Mouse (Mus musculus): ENCODE results near the gene Lilr4b.
"Not testable (repeated sequence)": the region's sequence is repeated elsewhere in the genome, so short reads cannot be mapped to it uniquely, and the experiment has no call there.

Lilr4b gene

GRCm38 (mm10) chr10:51480397-51480796 is at the start of gene Lilr4b, which contains the start of gene Gm49339:
TSS of gene Lilr4b (plus strand) at chr10:51480632.
TSS of gene Gm49339 (plus strand) at chr10:51480612.
- not testable (repeated sequence) for DNase-seq

- no peak for DNase-seq
These were observed 47.5 kb upstream of the Lilr4b start for GRCm38 (mm10) chr10:51432940-51433339.

- no peak for DNase-seq
These were observed 44.7 kb upstream of the Lilr4b start for GRCm38 (mm10) chr10:51435684-51436083.

- DNase-seq, result no peak
These were observed 28.8 kb upstream of the Lilr4b start for GRCm38 (mm10) chr10:51451610-51452009.

- no peak for DNase-seq
These were observed 26.7 kb upstream of the Lilr4b start for GRCm38 (mm10) chr10:51453616-51454298.

GRCm38 (mm10) chr10:51454365-51454764 is 26.1 kb upstream of the Lilr4b start:
- DNase-seq, result no peak

GRCm38 (mm10) chr10:51455762-51456161 is 24.7 kb upstream of the Lilr4b start:
- DNase-seq, result no peak

- DNase-seq, result no peak
These were observed 24.1 kb upstream of the Lilr4b start for GRCm38 (mm10) chr10:51456369-51456768.

- DNase-seq, result not testable (repeated sequence)
These were observed 16.6 kb upstream of the Lilr4b start for GRCm38 (mm10) chr10:51463800-51464199.

GRCm38 (mm10) chr10:51490691-51491090 is 10.3 kb downstream of the Lilr4b start, which contains the start of gene Lilrb4a:
TSS of gene Lilrb4a (plus strand) at chr10:51490956.
- DNase-seq, result not testable (repeated sequence)

GRCm38 (mm10) chr10:51520021-51520420 is 39.6 kb downstream of the Lilr4b start:
- no peak for DNase-seq

GRCm38 (mm10) chr10:51521453-51521852 is 41.0 kb downstream of the Lilr4b start:
- no peak for DNase-seq

GRCm38 (mm10) chr10:51526090-51526489 is 45.7 kb downstream of the Lilr4b start:
- DNase-seq, result no peak

GRCm38 (mm10) chr10:51526633-51527032 is 46.2 kb downstream of the Lilr4b start:
- no peak for DNase-seq

- no peak for DNase-seq
These were observed 48.5 kb downstream of the Lilr4b start for GRCm38 (mm10) chr10:51528840-51529434.

GRCm38 (mm10) chr10:51529497-51529896 is 49.1 kb downstream of the Lilr4b start:
- no peak for DNase-seq

- DNase-seq, result no peak
These were observed 50.4 kb downstream of the Lilr4b start for GRCm38 (mm10) chr10:51530813-51531212.

All from kidney, postnatal 14 days (tissue).